Mouse (Mus musculus) lung, adult 2 months (tissue): ENCODE measurements at regions not wholly inside any gene's neighbourhood (a gene's known extent, or its start where the extent isn't known, plus 50 kb on each side); places are given as distances from the start of the nearest gene placed in this dataset.

ENCODE experiments used
- CTCF ChIP-seq: fragments of 200-500 bp; IDR thresholded peaks from 2 replicates; pipeline ENCODE4 v1.5.1; 2011; ENCODE audit warnings: mild to moderate bottlenecking, low read length, control low read depth; ENCODE audit not compliant: insufficient read depth
- POLR2A ChIP-seq: fragments of 200-500 bp; IDR thresholded peaks from 2 replicates; pipeline ENCODE4 v1.6.1; 2011; ENCODE audit warnings: low read depth, mild to moderate bottlenecking, control low read depth, low read length, borderline replicate concordance; ENCODE audit errors: extremely low read depth

DNA sequence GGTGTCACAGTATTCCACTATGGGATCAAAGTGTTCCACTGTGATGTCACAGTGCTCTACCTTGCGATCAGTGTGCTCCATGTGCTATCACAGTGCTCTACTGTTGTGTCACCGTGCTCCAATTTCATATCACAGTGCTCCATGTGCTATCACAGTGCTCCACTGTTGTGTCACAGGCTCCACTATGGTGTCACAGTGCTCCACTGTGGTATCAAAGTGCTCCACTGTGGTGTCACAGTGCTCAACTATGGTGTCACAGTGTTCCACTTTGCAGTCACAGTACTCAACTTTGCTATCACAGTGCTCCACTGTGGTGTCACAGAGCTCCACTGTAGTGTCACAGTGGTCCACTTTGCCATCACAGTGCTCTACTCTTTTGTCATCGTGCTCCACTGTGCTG lies 79.9 kb upstream of the Trpm1 start:
- TF ChIP-seq POLR2A (no peak), CTCF (no peak)
